Mouse (Mus musculus) urinary bladder, postnatal 14 days (tissue): ENCODE data around the gene Krt13.

ENCODE experiments used
- DNase-seq: peaks from one replicate; pipeline ENCODE4 v3.0.0; 2021; ENCODE audit warnings: low spot score

Krt13 gene

GRCm38 (mm10) chr11:100121466-100121865 lies at the start of gene Krt13:
Krt13 (minus strand) TSS chr11:100121566.
- no peak for DNase-seq

- peak; percentile 88 for DNase-seq
These were observed 47.7 kb upstream of the Krt13 start for GRCm38 (mm10) chr11:100168765-100169762.

- DNase-seq = peak; percentile 94
These were observed 46.7 kb upstream of the Krt13 start for GRCm38 (mm10) chr11:100168071-100168470.

- no peak for DNase-seq
These were observed 43.0 kb upstream of the Krt13 start for GRCm38 (mm10) chr11:100164392-100164791.

- DNase-seq = no peak
These were observed 36.6 kb upstream of the Krt13 start for GRCm38 (mm10) chr11:100157908-100158477.

GRCm38 (mm10) chr11:100157331-100157730 lies 36.0 kb upstream of the Krt13 start:
- DNase-seq = no peak

GRCm38 (mm10) chr11:100155497-100156255 lies 34.3 kb upstream of the Krt13 start:
- peak; percentile 73 for DNase-seq

GRCm38 (mm10) chr11:100148615-100149330 lies 27.4 kb upstream of the Krt13 start, which contains the start of gene Krt19:
Krt19 (minus strand) TSS chr11:100148665.
- DNase-seq = no peak

- no peak for DNase-seq
These were observed 26.4 kb upstream of the Krt13 start for GRCm38 (mm10) chr11:100147566-100148353.

- DNase-seq = peak; percentile 87
These were observed 24.6 kb upstream of the Krt13 start for GRCm38 (mm10) chr11:100145858-100146560.

GRCm38 (mm10) chr11:100145104-100145503 lies 23.7 kb upstream of the Krt13 start:
- DNase-seq = peak; percentile 66

- peak; percentile 61 for DNase-seq
These were observed 19.6 kb upstream of the Krt13 start for GRCm38 (mm10) chr11:100140966-100141365.

GRCm38 (mm10) chr11:100139391-100139790 lies 18.0 kb upstream of the Krt13 start:
- DNase-seq = peak; percentile 45

GRCm38 (mm10) chr11:100138809-100139208 lies 17.4 kb upstream of the Krt13 start:
- DNase-seq = peak; percentile 56

GRCm38 (mm10) chr11:100137693-100138092 lies 16.3 kb upstream of the Krt13 start:
- no peak for DNase-seq

- DNase-seq = peak; percentile 72
These were observed 15.2 kb upstream of the Krt13 start for GRCm38 (mm10) chr11:100136559-100136958.

GRCm38 (mm10) chr11:100135731-100136130 lies 14.4 kb upstream of the Krt13 start, which contains the start of gene Krt15:
Krt15 (minus strand) TSS chr11:100135928.
- peak; percentile 57 for DNase-seq

GRCm38 (mm10) chr11:100124901-100125300 lies 3.5 kb upstream of the Krt13 start:
- no peak for DNase-seq

GRCm38 (mm10) chr11:100120331-100120730 lies 1.0 kb downstream of the Krt13 start:
- DNase-seq = no peak

GRCm38 (mm10) chr11:100113742-100114029 lies 7.7 kb downstream of the Krt13 start:
- DNase-seq = peak; percentile 54
